Mouse (Mus musculus) kidney, postnatal 0 days (tissue): Measurements from ENCODE around the gene Tns3. TPM values are rescaled to one million over a fixed set of nuclear protein-coding genes. Genes with fewer than 3 reads are reported as not detected.
A peak's percentile ranks its signal among the peaks of the same experiment; 100 is the strongest.

Experiments
- ATAC-seq: fragments of 200-750 bp; cut with Nextera tagmentation; replicated peaks from 2 replicates; pipeline ENCODE4 v1.8.0; 2017; ENCODE audit warnings: low read depth, moderate number of reproducible peaks, moderate TSS enrichment, moderate library complexity; ENCODE audit not compliant: low FRiP score
- DNase-seq: peaks from one replicate; pipeline ENCODE4 v3.0.0-alpha.2; 2016; ENCODE audit warnings: low spot score
- H3K27ac ChIP-seq: fragments of 300-500 bp; sonication (generic); 2 replicates; pipeline ENCODE4 v1.5.1; 2014; ENCODE audit warnings: mild to moderate bottlenecking
- H3K27me3 ChIP-seq: fragments of 300-500 bp; sonication (generic); 2 replicates; pipeline ENCODE4 v1.6.1; 2014; ENCODE audit warnings: low read length, mixed read lengths; ENCODE audit not compliant: insufficient read depth
- H3K36me3 ChIP-seq: fragments of 300-500 bp; sonication (generic); 2 replicates; pipeline ENCODE4 v1.6.1; 2014; ENCODE audit warnings: low read length, mixed read lengths; ENCODE audit not compliant: insufficient read depth
- H3K4me1 ChIP-seq: fragments of 300-500 bp; sonication (generic); replicated peaks from 2 replicates; pipeline ENCODE4 v1.6.1; 2014; ENCODE audit warnings: antibody characterized with exemption, low read length, mixed read lengths; ENCODE audit not compliant: insufficient read depth
- H3K4me2 ChIP-seq: fragments of 300-500 bp; sonication (generic); 2 replicates; pipeline ENCODE4 v1.6.1; 2014; ENCODE audit warnings: mild to moderate bottlenecking, low read length, moderate library complexity, mixed read lengths
- H3K4me3 ChIP-seq: fragments of 300-500 bp; sonication (generic); replicated peaks from 2 replicates; pipeline ENCODE4 v1.5.1; 2014; ENCODE audit warnings: low read depth, low read length
- H3K9ac ChIP-seq: fragments of 300-500 bp; sonication (generic); 2 replicates; pipeline ENCODE4 v1.6.1; 2014; ENCODE audit warnings: low read depth, low read length
- H3K9me3 ChIP-seq: fragments of 300-500 bp; sonication (generic); replicated peaks from 2 replicates; pipeline ENCODE4 v1.6.1; 2016; ENCODE audit warnings: low read length, inconsistent platforms, mixed read lengths
- CTCF ChIP-seq: IDR thresholded peaks from 2 replicates; pipeline ENCODE4 v1.5.1; 2016; ENCODE audit warnings: antibody characterized with exemption, low read depth, mild to moderate bottlenecking, moderate library complexity
- WGBS: fragments of 180-500 bp; shearing (Covaris S2); extraction: QIAGEN DNeasy Blood & Tissue Kit; methylation state at CpG from one replicate; pipeline ENCODE4 v1.1.7; 2014; 5-methylcytosine and 5-hydroxymethylcytosine counted together
- polyA plus RNA-seq: library from polyadenylated mRNA; unstranded; fragments of >200 nt; fragmentation: Nextera tagmentation; extraction: Ambion mirVana; gene quantifications from 2 replicates; pipeline ENCODE4 v1.2.1, GENCODE M21; 2015

The Tns3 gene
- polyA plus RNA-seq, 1 experiment from 2014 or later, result 17.6 TPM

- Histone ChIP-seq H3K9me3 (no peaks in the 10 kb centered on the region), H3K9ac (no peak overlapping the region), H3K4me2 (no peak overlapping the region), H3K4me3 (no peak overlapping the region), H3K36me3 (no peaks in the 10 kb centered on the region), H3K27me3 (no peaks in the 10 kb centered on the region), H3K27ac (peak overlapping the region; percentile 42), H3K4me1 (peaks cover 13% of the 10 kb centered on the region)
- ATAC-seq (no peak), DNase-seq (peak; percentile 40)
- no peak for TF ChIP-seq CTCF
- WGBS, result 30% methylated on average over 3 of the region's 3 CpGs
Observed at GRCm38 (mm10) chr11:8701400-8701799, 37.1 kb upstream of the Tns3 start.

- Histone ChIP-seq H3K27me3 (no peaks in the 10 kb centered on the region), H3K27ac (peak overlapping the region; percentile 42), H3K4me3 (no peak overlapping the region), H3K9me3 (no peaks in the 10 kb centered on the region), H3K9ac (no peak overlapping the region), H3K4me1 (peaks cover 10% of the 10 kb centered on the region; the same call in 1 of the 2 replicates), H3K4me2 (no peak overlapping the region), H3K36me3 (no peaks in the 10 kb centered on the region)
- no peak for TF ChIP-seq CTCF
- no peak for ATAC-seq
- WGBS, result 74% methylated on average over 8 of the region's 8 CpGs
- DNase-seq, result no peak
Observed at GRCm38 (mm10) chr11:8700641-8701221, 36.4 kb upstream of the Tns3 start.

- no peak for ATAC-seq
- no peak overlapping the region for H3K4me2 ChIP-seq
Observed at GRCm38 (mm10) chr11:8699777-8700176, 35.4 kb upstream of the Tns3 start.

GRCm38 (mm10) chr11:8697670-8698069, 33.3 kb upstream of the Tns3 start:
- DNase-seq, result peak; percentile 79
- H3K4me2 ChIP-seq, result no peak overlapping the region
- H3K4me3 ChIP-seq, result no peak overlapping the region
- no peak for ATAC-seq
- H3K4me1 ChIP-seq, result peaks cover 19% of the 10 kb centered on the region
- H3K27me3 ChIP-seq, result no peaks in the 10 kb centered on the region
- H3K9me3 ChIP-seq, result no peaks in the 10 kb centered on the region
- WGBS, result 75% methylated on average over 3 of the region's 3 CpGs
- no peaks in the 10 kb centered on the region for H3K36me3 ChIP-seq
- no peak overlapping the region for H3K9ac ChIP-seq
- TF ChIP-seq CTCF, result no peak
- H3K27ac ChIP-seq, result no peak overlapping the region

More at GRCm38 (mm10) chr11:8699777-8700176, 35.4 kb upstream of the Tns3 start:
- Histone ChIP-seq H3K27me3 (no peaks in the 10 kb centered on the region), H3K36me3 (no peaks in the 10 kb centered on the region), H3K4me1 (peaks cover 10% of the 10 kb centered on the region; the same call in 1 of the 2 replicates), H3K9me3 (no peaks in the 10 kb centered on the region), H3K27ac (no peak overlapping the region), H3K4me3 (no peak overlapping the region), H3K9ac (no peak overlapping the region)
- no peak for TF ChIP-seq CTCF
- no peak for DNase-seq
- 76% methylated on average over 5 of the region's 5 CpGs for WGBS

GRCm38 (mm10) chr11:8694096-8694495, 29.8 kb upstream of the Tns3 start:
- no peak overlapping the region for H3K9ac ChIP-seq
- no peaks in the 10 kb centered on the region for H3K36me3 ChIP-seq
- no peak for ATAC-seq
- H3K9me3 ChIP-seq, result no peaks in the 10 kb centered on the region
- H3K4me1 ChIP-seq, result peaks cover 14% of the 10 kb centered on the region; the same call in 1 of the 2 replicates
- H3K27me3 ChIP-seq, result no peaks in the 10 kb centered on the region
- no peak for DNase-seq
- H3K4me2 ChIP-seq, result no peak overlapping the region
- no peak overlapping the region for H3K4me3 ChIP-seq
- WGBS, result 95% methylated on average over 5 of the region's 5 CpGs
- TF ChIP-seq CTCF, result no peak
- 0 out of 2 replicates have a peak overlapping the region, but pooled peaks have one; percentile 79 for H3K27ac ChIP-seq

- H3K9me3 ChIP-seq, result no peaks in the 10 kb centered on the region
- H3K36me3 ChIP-seq, result no peaks in the 10 kb centered on the region
- H3K9ac ChIP-seq, result no peak overlapping the region
- H3K4me2 ChIP-seq, result peak overlapping the region; percentile 23; the same call in 1 of the 2 replicates
- DNase-seq (peak; percentile 93), ATAC-seq (peak; percentile 83)
- peaks cover 14% of the 10 kb centered on the region; the same call in 1 of the 2 replicates for H3K4me1 ChIP-seq
- WGBS, result 6% methylated on average over 16 of the region's 16 CpGs
- H3K27me3 ChIP-seq, result no peaks in the 10 kb centered on the region
- H3K27ac ChIP-seq, result peak overlapping the region; percentile 79
- no peak overlapping the region for H3K4me3 ChIP-seq
- TF ChIP-seq CTCF, result no peak; the same call in 1 of the 2 replicates
Observed at GRCm38 (mm10) chr11:8692536-8693471, 28.5 kb upstream of the Tns3 start.
